Mouse (Mus musculus) Patski (cell line): ENCODE data around the gene Traip. TPM values are rescaled to one million over a fixed set of nuclear protein-coding genes. Genes with fewer than 3 reads are reported as not detected.
"Not testable (repeated sequence)": the region's sequence is repeated elsewhere in the genome, so short reads cannot be mapped to it uniquely, and the experiment has no call there.

Source experiments
- ATAC-seq: fragments of 100-300 bp; one replicate; pipeline ENCODE4 v1.8.0; 2021
- CTCF ChIA-PET: fragments of 350-600 bp; sonication (Branson Sonifier 250); formaldehyde crosslinking; loops from one replicate; lab custom pipeline; 2022; ENCODE audit warnings: inconsistent platforms; lab: Charles Lee
- POLR2A ChIA-PET: fragments of 350-600 bp; sonication (Branson Sonifier 250); formaldehyde crosslinking; loops from one replicate; lab custom pipeline; 2022; ENCODE audit warnings: antibody characterized with exemption, inconsistent platforms; lab: Charles Lee
- DNase-seq: peaks from one replicate; pipeline ENCODE4 v3.0.0-alpha.2; 2011; ENCODE audit warnings: low read depth, low spot score
- H3K27me3 ChIP-seq: fragments of 371-371 bp; one replicate; pipeline ENCODE4 v1.5.1; 2021
- CTCF ChIP-seq: fragments of 100-300 bp; IDR thresholded peaks from one replicate; pipeline ENCODE4 v1.5.1; 2021
- in situ Hi-C: fragments of 300-500 bp; cut with MboI; formaldehyde crosslinking; loops from 3 replicates; pipeline ENCODE4 v1.11.1; 2018; ENCODE audit warnings: low pct_unique_long_range_greater_than_20kb, mixed read lengths
- polyA plus RNA-seq: library from polyadenylated mRNA; unstranded; gene quantifications from one replicate; pipeline ENCODE4 v1.2.3, GENCODE M21; 2021

The Traip gene
- polyA plus RNA-seq, 1 experiment from 2014 or later, result 7.3 TPM

- H3K27me3 ChIP-seq, CTCF ChIA-PET, ATAC-seq, DNase-seq, POLR2A ChIA-PET, in situ Hi-C loops: not testable (repeated sequence)
- TF ChIP-seq CTCF, result peak; percentile 46
Observed at GRCm38 (mm10) chr9:108013577-108013976, 63.6 kb downstream of the Traip start.

- ATAC-seq (no peak), DNase-seq (no peak)
- TF ChIP-seq CTCF, result no peak
- ChIA-PET POLR2A (no interaction called here), CTCF (no interaction called here)
- in situ Hi-C loops, result no loop called here
- no peaks in the 10 kb centered on the region for H3K27me3 ChIP-seq
Observed at GRCm38 (mm10) chr9:108017127-108017526, 67.2 kb downstream of the Traip start.

GRCm38 (mm10) chr9:108020741-108021140 lies 70.8 kb downstream of the Traip start:
- ChIA-PET POLR2A (no interaction called here), CTCF (no interaction called here)
- no peak for DNase-seq
- no peak for TF ChIP-seq CTCF
- H3K27me3 ChIP-seq, result no peaks in the 10 kb centered on the region
- in situ Hi-C loops, result no loop called here
- ATAC-seq, result no peak

Other genes starting within 250 kb of the Traip start
- gene Sema3f, start 239.7 kb upstream of the Traip start, polyA plus RNA-seq, result 272 TPM
- 113 TPM for gene Rbm5, start 179.1 kb upstream of the Traip start, polyA plus RNA-seq
- 54.2 TPM for gene Rbm6, start 76.9 kb upstream of the Traip start, polyA plus RNA-seq
- 13.4 TPM for gene Mon1a, start 62.0 kb upstream of the Traip start, polyA plus RNA-seq
- 0.12 TPM for gene Mst1r, start 43.3 kb upstream of the Traip start, polyA plus RNA-seq
- gene Actl11, start 21.7 kb upstream of the Traip start, polyA plus RNA-seq, result not detected
- gene Camkv, start 14.5 kb upstream of the Traip start, polyA plus RNA-seq, result 0.05 TPM
- 18.8 TPM for gene Uba7, start 25.4 kb downstream of the Traip start, polyA plus RNA-seq
- gene Gm20661, start 32.9 kb downstream of the Traip start, polyA plus RNA-seq, result not detected
- 0.24 TPM for gene Inka1, start 35.7 kb downstream of the Traip start, polyA plus RNA-seq
- not detected for gene Cdhr4, start 42.4 kb downstream of the Traip start, polyA plus RNA-seq
- not detected for gene Gm20662, start 46.2 kb downstream of the Traip start, polyA plus RNA-seq
- 83.8 TPM for gene Ip6k1, start 52.4 kb downstream of the Traip start, polyA plus RNA-seq
- 19.3 TPM for gene Gmppb, start 99.1 kb downstream of the Traip start, polyA plus RNA-seq
- 2.9 TPM for gene Amigo3, start 103.0 kb downstream of the Traip start, polyA plus RNA-seq
- 0.14 TPM for gene Mst1, start 130.3 kb downstream of the Traip start, polyA plus RNA-seq
- 52.2 TPM for gene Rnf123, start 133.2 kb downstream of the Traip start, polyA plus RNA-seq
- gene Apeh, start 144.5 kb downstream of the Traip start, polyA plus RNA-seq, result 93.3 TPM
- 0.08 TPM for gene Bsn, start 240.2 kb downstream of the Traip start, polyA plus RNA-seq